Mouse (Mus musculus): Measurements from ENCODE around the gene Gtdc1. TPM values are rescaled to one million over a fixed set of nuclear protein-coding genes. Genes with fewer than 3 reads are reported as not detected.

The Gtdc1 gene
- polyA plus RNA-seq, 1 experiment from 2014 or later = 11.0 TPM

DNA sequence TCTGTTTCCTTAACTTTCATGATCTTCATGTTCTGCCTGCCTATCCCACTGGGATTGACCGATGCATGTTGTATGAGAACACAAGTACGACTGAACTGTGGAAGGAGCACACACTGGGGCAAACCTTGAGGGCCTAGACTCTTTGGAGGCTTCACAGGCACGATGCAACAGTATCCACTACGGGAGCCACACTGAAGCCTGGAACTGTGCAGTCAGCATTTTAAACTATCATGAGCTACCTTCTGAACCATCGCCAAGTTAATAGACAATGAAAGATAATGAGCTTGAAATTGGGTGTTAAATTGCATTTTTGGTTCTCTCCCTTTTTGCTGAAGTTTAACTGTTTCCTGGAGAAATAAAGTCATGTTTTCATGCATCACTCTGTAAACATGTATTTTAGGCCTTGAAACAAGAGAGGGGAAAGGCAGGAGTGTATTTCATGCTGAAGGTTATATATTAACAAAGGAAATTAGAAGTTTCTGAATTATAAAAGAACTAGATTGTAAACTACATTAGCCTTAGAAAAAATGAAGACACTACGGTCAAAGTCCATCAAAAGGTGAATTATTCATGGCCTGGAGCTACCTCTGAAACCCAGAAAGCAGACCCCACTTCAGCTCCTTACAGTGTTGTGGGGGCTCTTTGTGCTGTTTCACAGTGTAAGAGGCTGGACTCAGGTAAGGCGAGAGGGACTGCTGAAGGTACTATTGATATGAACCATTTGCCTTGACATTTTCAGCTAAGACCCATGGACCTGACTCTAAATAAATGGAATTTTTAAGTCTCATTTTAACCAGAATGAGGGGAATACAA, 358.1 kb downstream of the Gtdc1 start:
- Histone ChIP-seq H3K9me3 (replicated peaks) (no peaks in the 10 kb centered on the region), H3K4me3 (replicated peaks) (no peak overlapping the region), H3K27ac (peak overlapping the region; percentile 59), H3K9ac (no peak overlapping the region), H3K4me2 (no peak overlapping the region), H3K27me3 (no peaks in the 10 kb centered on the region), H3K36me3 (no peaks in the 10 kb centered on the region), H3K4me1 (peaks cover 4% of the 10 kb centered on the region)
- peak; percentile 91 for ATAC-seq (replicated peaks; ENCODE audit: low FRiP score)
- WGBS = 61% methylated on average over 7 of the region's 7 CpGs

DNA sequence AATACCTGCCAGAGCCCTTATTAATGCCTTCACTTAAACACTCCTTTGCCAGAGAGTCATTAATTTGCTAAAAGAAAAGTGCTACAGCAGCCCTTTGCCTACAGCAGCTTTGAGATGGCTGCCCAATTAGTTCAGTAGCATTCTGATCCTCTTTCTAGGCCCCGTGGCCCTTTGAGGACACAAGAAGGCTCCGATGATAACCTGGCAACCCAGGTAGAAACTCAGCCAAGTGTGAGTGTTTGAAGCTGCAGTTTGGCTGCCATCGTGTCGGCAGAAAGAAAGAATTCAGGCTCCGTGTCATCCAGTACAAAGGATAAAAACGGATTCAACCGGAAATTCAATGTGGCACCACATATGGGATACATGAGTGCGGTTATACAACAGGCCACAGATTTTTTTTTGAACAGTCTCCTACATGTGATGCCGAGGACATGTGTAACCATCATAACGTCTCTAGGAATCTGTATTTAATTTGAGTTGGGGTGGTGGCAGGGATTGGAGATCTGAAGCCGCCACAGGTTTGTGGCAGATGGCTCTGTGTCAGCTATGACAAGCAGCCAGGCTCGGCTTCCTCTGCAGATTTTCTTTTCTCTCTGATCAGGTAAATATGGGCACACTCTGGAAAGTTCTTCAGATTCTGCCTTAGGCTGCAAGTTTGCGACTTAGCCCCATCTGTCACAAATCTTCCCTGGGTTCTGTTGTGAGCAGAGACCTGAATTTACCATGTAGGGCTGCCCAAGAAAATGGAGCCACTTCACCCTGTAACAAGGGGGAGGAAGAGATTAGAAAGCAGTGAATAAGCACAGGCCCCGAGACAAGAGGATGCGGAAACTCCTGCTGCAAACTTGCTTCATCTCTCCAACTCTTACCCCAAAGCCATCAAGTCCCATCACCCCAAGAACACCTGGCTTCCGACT, 362.4 kb downstream of the Gtdc1 start:
- ATAC-seq (replicated peaks; ENCODE audit: low FRiP score) = no peak
- H3K4me3 ChIP-seq (replicated peaks) = no peak overlapping the region
- H3K9ac ChIP-seq = no peak overlapping the region
- H3K36me3 ChIP-seq = no peaks in the 10 kb centered on the region
- no peak overlapping the region for H3K27ac ChIP-seq
- 92% methylated on average over 16 of the region's 16 CpGs for WGBS
- no peaks in the 10 kb centered on the region for H3K27me3 ChIP-seq
- no peaks in the 10 kb centered on the region for H3K9me3 ChIP-seq (replicated peaks)
- H3K4me1 ChIP-seq = peaks cover 4% of the 10 kb centered on the region; the same call in 1 of the 2 replicates
- no peak overlapping the region for H3K4me2 ChIP-seq

GRCm38 (mm10) chr2:44561789-44562188, 365.7 kb downstream of the Gtdc1 start:
- no peak for ATAC-seq (replicated peaks; ENCODE audit: low FRiP score)
- Histone ChIP-seq H3K9me3 (replicated peaks) (no peaks in the 10 kb centered on the region), H3K27me3 (no peaks in the 10 kb centered on the region), H3K4me3 (replicated peaks) (no peak overlapping the region), H3K27ac (no peak overlapping the region), H3K36me3 (no peaks in the 10 kb centered on the region), H3K9ac (no peak overlapping the region), H3K4me1 (peaks cover 22% of the 10 kb centered on the region), H3K4me2 (no peak overlapping the region)
- 83% methylated on average over 4 of the region's 4 CpGs for WGBS

DNA sequence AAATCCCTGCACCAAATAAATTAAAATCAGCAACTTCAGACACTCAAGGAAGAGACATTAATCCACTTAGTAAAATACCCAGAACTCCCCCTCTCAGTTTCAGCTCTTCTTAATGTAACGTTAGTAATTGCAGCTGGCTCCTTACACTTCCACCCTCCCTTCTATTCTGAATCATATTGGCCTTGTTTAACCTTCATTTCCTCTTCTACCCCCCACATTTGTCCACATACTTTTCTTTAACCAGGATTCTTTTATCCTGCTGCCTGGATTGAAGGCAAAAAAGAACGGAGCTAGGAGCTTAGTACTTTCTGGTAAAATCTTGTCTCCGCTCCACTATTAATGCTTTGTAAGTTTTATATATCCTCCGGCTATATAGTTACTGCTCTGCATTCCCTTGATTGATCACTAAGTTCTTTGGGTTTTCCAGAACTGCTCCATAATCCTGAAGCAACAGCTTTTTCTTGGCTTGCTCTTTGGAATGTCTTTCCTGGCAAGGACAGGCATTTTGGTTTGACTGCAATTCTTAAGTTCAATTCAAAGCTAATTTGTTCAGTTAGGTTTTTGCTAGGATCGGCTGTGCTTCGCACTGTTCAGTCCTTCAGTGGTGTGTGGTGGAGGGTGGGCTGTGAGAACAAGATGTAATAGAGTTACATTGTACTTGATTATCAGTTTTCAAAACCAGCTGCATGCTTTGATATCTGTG, 368.1 kb downstream of the Gtdc1 start:
- peak; percentile 44 for ATAC-seq (replicated peaks; ENCODE audit: low FRiP score)
- peak overlapping the region; percentile 87 for H3K27ac ChIP-seq
- no peaks in the 10 kb centered on the region for H3K9me3 ChIP-seq (replicated peaks)
- no peak overlapping the region for H3K4me3 ChIP-seq (replicated peaks)
- H3K4me1 ChIP-seq = peaks cover 27% of the 10 kb centered on the region
- 0 out of 2 replicates have a peak overlapping the region, but pooled peaks have one; percentile 94 for H3K4me2 ChIP-seq
- WGBS = 42% methylated on average over 6 of the region's 6 CpGs
- H3K9ac ChIP-seq = no peak overlapping the region
- 0 out of 2 replicates have a peak, but pooled peaks cover 9% of the 10 kb centered on the region for H3K27me3 ChIP-seq
- no peaks in the 10 kb centered on the region for H3K36me3 ChIP-seq

- Histone ChIP-seq H3K27me3 (0 out of 2 replicates have a peak, but pooled peaks cover 9% of the 10 kb centered on the region), H3K4me3 (replicated peaks) (peak overlapping the region; percentile 18; the same call in 1 of the 2 replicates), H3K4me1 (peaks cover 27% of the 10 kb centered on the region), H3K9ac (0 out of 2 replicates have a peak overlapping the region, but pooled peaks have one; percentile 11), H3K36me3 (no peaks in the 10 kb centered on the region), H3K4me2 (peak overlapping the region; percentile 94), H3K9me3 (replicated peaks) (no peaks in the 10 kb centered on the region), H3K27ac (peak overlapping the region; percentile 87)
- ATAC-seq (replicated peaks; ENCODE audit: low FRiP score) = no peak
- 51% methylated on average over 12 of the region's 12 CpGs for WGBS
These were observed 369.7 kb downstream of the Gtdc1 start for GRCm38 (mm10) chr2:44557669-44558281.

GRCm38 (mm10) chr2:44556861-44557592, 370.4 kb downstream of the Gtdc1 start:
- peaks cover 27% of the 10 kb centered on the region for H3K4me1 ChIP-seq

DNA sequence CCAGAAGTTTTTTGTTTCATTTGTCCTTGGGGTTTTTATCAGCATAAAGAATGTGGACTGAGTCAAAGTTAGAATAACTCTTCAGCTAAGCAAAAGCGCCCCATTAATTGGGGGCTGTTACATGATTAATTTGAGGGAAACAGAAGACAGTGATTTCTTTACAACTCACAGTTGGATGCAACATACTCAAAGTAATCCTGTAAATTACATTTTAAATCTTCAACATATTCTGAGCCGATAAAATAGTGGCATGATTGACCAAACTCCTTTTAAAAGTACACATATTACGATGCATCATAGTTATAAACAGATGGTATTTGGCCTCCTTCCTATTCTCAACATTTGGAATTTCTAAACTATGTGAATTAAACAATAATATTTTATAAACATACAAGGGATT, 372.7 kb downstream of the Gtdc1 start:
- peak overlapping the region; percentile 57 for H3K27ac ChIP-seq
- WGBS = 66% methylated on average over 3 of the region's 3 CpGs

More at GRCm38 (mm10) chr2:44556861-44557592, 370.4 kb downstream of the Gtdc1 start:
- peak; percentile 63 for ATAC-seq (replicated peaks; ENCODE audit: low FRiP score)
- WGBS = under 1% methylated on average over 42 of the region's 42 CpGs
- H3K4me3 ChIP-seq (replicated peaks) = peak overlapping the region; percentile 53
- H3K9me3 ChIP-seq (replicated peaks) = no peaks in the 10 kb centered on the region
- 0 out of 2 replicates have a peak, but pooled peaks cover 9% of the 10 kb centered on the region for H3K27me3 ChIP-seq
- H3K4me2 ChIP-seq = peak overlapping the region; percentile 94
- peak overlapping the region; percentile 87 for H3K27ac ChIP-seq
- no peaks in the 10 kb centered on the region for H3K36me3 ChIP-seq
- peak overlapping the region; percentile 54 for H3K9ac ChIP-seq

GRCm38 (mm10) chr2:44549311-44549710, 378.1 kb downstream of the Gtdc1 start:
- Histone ChIP-seq H3K9ac (no peak overlapping the region), H3K4me2 (no peak overlapping the region), H3K9me3 (replicated peaks) (no peaks in the 10 kb centered on the region), H3K27ac (peak overlapping the region; percentile 60), H3K36me3 (no peaks in the 10 kb centered on the region), H3K4me1 (no peaks in the 10 kb centered on the region), H3K27me3 (no peaks in the 10 kb centered on the region), H3K4me3 (replicated peaks) (no peak overlapping the region)
- ATAC-seq (replicated peaks; ENCODE audit: low FRiP score) = peak; percentile 43; the same call in 1 of the 2 replicates
- WGBS = 48% methylated on average over 6 of the region's 6 CpGs

More for the DNA sequence above, 372.7 kb downstream of the Gtdc1 start:
- no peak overlapping the region for H3K4me3 ChIP-seq (replicated peaks)
- peaks cover 22% of the 10 kb centered on the region for H3K4me1 ChIP-seq
- H3K27me3 ChIP-seq = 0 out of 2 replicates have a peak, but pooled peaks cover 9% of the 10 kb centered on the region
- ATAC-seq (replicated peaks; ENCODE audit: low FRiP score) = no peak
- no peaks in the 10 kb centered on the region for H3K36me3 ChIP-seq
- H3K9me3 ChIP-seq (replicated peaks) = no peaks in the 10 kb centered on the region
- no peak overlapping the region for H3K4me2 ChIP-seq
- no peak overlapping the region for H3K9ac ChIP-seq

- Histone ChIP-seq H3K27ac (no peak overlapping the region), H3K9ac (no peak overlapping the region), H3K4me2 (no peak overlapping the region), H3K9me3 (replicated peaks) (no peaks in the 10 kb centered on the region), H3K4me3 (replicated peaks) (no peak overlapping the region), H3K4me1 (no peaks in the 10 kb centered on the region), H3K36me3 (no peaks in the 10 kb centered on the region), H3K27me3 (no peaks in the 10 kb centered on the region)
- ATAC-seq (replicated peaks; ENCODE audit: low FRiP score) = no peak
These were observed 384.7 kb downstream of the Gtdc1 start for GRCm38 (mm10) chr2:44542775-44543174.

GRCm38 (mm10) chr2:44541726-44542125, 385.7 kb downstream of the Gtdc1 start:
- 65% methylated on average over 6 of the region's 6 CpGs for WGBS
- ATAC-seq (replicated peaks; ENCODE audit: low FRiP score) = no peak
- Histone ChIP-seq H3K9me3 (replicated peaks) (no peaks in the 10 kb centered on the region), H3K27ac (no peak overlapping the region), H3K36me3 (no peaks in the 10 kb centered on the region), H3K4me2 (no peak overlapping the region), H3K4me3 (replicated peaks) (no peak overlapping the region), H3K9ac (no peak overlapping the region), H3K27me3 (no peaks in the 10 kb centered on the region), H3K4me1 (no peaks in the 10 kb centered on the region)
